Mouse (Mus musculus) activated CD4-positive, CD25-positive, alpha-beta regulatory T cell, adult 4 months (primary cell): ENCODE measurements around the gene Pttg1. TPM values are rescaled to one million over a fixed set of nuclear protein-coding genes. Genes with fewer than 3 reads are reported as not detected.

Source experiments
- ATAC-seq: one replicate; pipeline ENCODE4 v1.8.0; 2017
- polyA plus RNA-seq, 2 experiments: library from polyadenylated mRNA; unstranded; fragments of 100-300 nt; shearing (Covaris generic); gene quantifications; one replicate each; pipeline ENCODE4 v1.2.1; 2017

Pttg1 gene
- 100 to 1,000 TPM; 133 to 168 TPM for polyA plus RNA-seq

GRCm38 (mm10) chr11:43425824-43426413 is at the start of gene Pttg1:
TSS of gene Pttg1 (minus strand) at chr11:43426251.
- peak; percentile 100 for ATAC-seq

GRCm38 (mm10) chr11:43474225-43474774 is 48.2 kb upstream of the Pttg1 start, which contains the start of gene C1qtnf2:
TSS of gene C1qtnf2 (plus strand) at chr11:43474276.
- peak; percentile 93 for ATAC-seq

DNA sequence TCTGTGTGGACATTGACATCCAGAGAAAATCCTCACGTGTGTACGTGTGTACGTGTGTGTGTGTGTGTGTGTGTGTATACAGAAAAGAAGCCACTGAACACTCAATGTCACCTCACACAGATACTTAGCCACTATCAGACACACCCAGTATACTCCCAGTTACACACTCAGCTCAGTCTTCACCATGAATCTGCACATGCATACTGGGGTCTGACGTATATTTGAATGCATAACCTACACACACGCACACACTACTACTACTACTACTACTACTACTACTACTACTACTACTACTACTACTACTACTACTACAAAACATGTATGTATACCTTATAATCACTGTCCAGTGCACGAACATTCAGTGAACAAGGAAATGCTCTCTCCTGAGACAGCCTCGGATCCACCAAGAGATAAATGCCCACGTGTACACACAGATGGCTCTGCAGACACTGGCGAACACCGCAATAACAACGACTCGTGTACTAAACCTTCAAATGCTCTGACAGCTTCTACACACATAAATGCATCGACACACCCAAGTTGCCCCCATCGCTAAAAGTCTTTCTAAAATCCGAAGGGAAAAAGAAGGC is 47.7 kb upstream of the Pttg1 start:
- no peak for ATAC-seq

GRCm38 (mm10) chr11:43473115-43473514 is 47.1 kb upstream of the Pttg1 start:
- no peak for ATAC-seq

- ATAC-seq, result no peak
Observed at GRCm38 (mm10) chr11:43470881-43471820, 45.1 kb upstream of the Pttg1 start.

GRCm38 (mm10) chr11:43470118-43470517 is 44.1 kb upstream of the Pttg1 start:
- no peak for ATAC-seq

GRCm38 (mm10) chr11:43463204-43463603 is 37.2 kb upstream of the Pttg1 start:
- no peak for ATAC-seq

GRCm38 (mm10) chr11:43452266-43452665 is 26.2 kb upstream of the Pttg1 start:
- no peak for ATAC-seq

DNA sequence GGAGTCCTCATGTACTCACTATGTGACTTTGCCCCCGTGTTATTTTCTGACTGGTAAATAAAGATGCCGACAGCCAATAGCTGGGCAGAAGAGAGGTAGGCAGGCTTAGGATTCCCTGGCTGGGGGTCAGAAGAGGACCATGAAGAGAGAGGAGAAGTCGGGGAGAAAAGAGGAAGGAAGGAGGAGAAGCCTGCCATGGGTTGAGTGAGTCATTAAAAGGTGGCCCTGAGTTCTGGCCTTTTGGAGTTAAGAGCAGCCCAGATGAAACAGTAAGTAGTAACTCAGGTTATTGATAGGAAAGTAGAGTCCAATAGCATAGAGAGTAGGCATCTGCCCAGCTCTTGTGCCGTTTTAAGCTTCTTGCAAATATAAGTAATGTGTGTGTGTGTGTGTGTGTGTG is 25.3 kb upstream of the Pttg1 start:
- ATAC-seq, result no peak

- no peak for ATAC-seq
Observed at GRCm38 (mm10) chr11:43449916-43450315, 23.9 kb upstream of the Pttg1 start.

DNA sequence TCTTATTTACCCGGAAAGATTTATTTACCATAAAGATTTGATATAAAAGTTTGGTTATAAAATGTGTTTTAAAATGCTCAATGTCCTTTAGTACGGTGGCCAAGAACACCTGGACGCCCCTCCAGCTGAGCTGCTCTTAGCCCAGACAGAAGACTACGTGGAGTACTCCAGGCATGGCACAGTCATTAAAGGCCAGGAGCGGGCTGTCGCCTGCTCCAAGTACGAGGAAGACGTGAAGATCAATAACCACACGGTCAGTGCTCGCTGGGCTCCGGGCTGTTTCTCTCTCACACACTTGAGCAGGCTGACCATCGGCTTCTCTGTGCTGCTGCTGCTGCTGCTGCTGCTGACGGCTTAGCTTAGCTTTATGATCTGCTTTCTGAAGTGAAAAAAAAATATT is 17.1 kb upstream of the Pttg1 start:
- no peak for ATAC-seq

DNA sequence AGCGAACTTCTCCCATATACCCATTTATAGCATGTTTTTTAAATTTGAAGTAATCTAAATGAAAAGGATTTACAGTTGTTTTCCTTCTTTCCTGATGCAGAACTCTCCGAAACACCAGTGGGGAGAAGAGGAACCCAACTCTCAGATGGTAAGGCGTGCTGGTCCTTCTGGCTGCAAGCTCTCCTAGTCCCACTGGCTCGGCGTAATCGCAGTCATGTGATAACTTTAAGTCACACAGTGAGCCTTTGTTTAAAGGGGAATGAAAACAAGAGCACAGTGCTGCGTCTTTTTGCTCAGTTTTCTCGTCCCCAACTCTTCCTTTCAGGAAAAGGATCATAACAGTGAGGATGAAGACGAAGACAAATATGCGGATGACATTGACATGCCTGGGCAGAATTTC is 15.1 kb upstream of the Pttg1 start:
- ATAC-seq, result no peak

DNA sequence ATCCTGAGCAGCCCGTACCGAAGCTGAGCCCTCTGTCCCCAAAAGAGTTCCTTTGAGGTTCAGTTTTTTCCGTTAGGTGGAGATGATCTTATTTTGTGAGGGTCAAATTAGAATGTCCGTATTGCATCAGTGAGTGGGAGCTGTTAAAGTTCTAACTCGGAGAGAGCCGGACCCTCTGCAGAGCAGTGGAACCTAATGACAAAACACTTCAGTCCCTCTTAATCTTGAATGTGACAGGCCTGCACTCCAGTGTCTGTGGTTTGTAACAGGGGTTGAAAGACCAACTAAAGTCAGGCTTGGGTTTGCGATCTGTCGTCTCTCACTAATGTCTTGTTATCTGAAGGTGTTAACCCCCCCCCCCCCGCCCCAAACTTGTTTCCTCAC is 8.0 kb upstream of the Pttg1 start:
- ATAC-seq, result no peak

DNA sequence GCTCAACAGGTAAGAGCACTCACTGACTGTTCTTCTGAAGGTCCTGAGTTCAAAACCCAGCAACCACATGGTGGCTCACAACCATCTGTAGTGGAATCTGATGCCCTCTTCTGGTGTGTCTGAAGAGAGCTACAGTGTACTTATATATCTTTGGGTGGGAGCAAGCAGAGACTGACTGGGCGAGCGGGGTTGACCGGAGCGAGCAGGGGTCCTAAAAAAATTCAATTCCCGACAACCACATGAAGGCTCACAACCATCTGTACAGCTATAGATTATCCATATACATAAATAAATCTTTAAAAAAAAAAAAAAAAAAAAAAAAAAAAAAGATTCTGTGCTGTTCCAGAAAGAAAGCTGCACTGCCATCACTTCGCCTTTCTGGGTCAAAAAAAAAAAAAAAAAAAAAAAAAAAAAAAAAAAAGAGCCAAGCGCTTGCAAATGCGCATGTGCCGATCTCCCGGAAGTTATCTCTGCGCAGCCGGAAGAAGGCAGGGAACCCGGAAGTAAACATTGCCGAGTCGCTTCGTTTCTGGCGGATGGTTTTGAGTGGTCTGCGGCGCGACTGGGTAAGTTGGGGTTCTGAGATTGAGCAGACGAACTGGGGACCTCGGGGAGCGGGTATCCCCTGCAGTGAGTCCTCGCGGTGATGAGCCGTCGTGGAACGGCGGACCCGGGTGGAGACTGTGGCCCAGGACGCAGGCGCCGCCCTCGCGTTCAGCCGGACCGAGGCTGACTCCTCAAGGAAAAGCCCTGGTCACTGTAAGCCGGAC is 7.4 kb upstream of the Pttg1 start, which contains the start of gene Slu7:
Gene Slu7 (plus strand): TSS at position 491 of the 770 bp plus-strand sequence.
- ATAC-seq, result peak; percentile 90

- ATAC-seq, result peak; percentile 16
Observed at GRCm38 (mm10) chr11:43426414-43426884, 398 bp upstream of the Pttg1 start.

- no peak for ATAC-seq
Observed at GRCm38 (mm10) chr11:43425166-43425709, 813 bp downstream of the Pttg1 start.

DNA sequence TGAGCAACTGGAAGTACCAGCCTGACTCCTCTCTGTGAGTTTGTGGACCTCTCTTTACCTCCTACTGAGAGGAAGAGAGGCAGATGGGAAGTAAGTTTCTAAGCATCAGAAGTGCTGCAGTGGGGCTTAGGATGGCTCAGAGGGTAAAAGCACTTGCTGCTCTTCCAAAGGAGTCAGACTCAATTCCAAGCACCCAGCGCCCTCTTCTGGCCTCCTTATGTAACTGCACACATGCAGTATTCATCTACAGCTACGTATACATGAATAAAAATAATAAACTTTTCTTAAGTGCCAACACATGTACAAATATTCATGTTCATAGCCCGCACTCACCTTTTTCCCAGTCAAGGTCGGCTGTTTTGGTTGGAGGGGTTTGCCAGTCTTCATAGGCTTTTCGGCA is 1.7 kb downstream of the Pttg1 start:
- no peak for ATAC-seq

GRCm38 (mm10) chr11:43417201-43417600 is 8.8 kb downstream of the Pttg1 start:
- ATAC-seq, result no peak

GRCm38 (mm10) chr11:43412771-43413451 is 13.1 kb downstream of the Pttg1 start:
- peak; percentile 69 for ATAC-seq

GRCm38 (mm10) chr11:43411413-43411812 is 14.6 kb downstream of the Pttg1 start:
- peak; percentile 51 for ATAC-seq

- peak; percentile 55 for ATAC-seq
Observed at GRCm38 (mm10) chr11:43410291-43410690, 15.8 kb downstream of the Pttg1 start.
